Mouse (Mus musculus) forebrain, embryonic 12.5 days (tissue): ENCODE measurements around the gene Mus81. TPM values are rescaled to one million over a fixed set of nuclear protein-coding genes. Genes with fewer than 3 reads are reported as not detected.

Experiments
- ATAC-seq: fragments of 200-750 bp; cut with Nextera tagmentation; 2 replicates; pipeline ENCODE4 v1.8.0; 2017; ENCODE audit warnings: moderate TSS enrichment; ENCODE audit not compliant: low FRiP score
- H3K27ac ChIP-seq: fragments of 300-500 bp; sonication (generic); 2 replicates; pipeline ENCODE4 v1.5.1; 2016; ENCODE audit warnings: mild to moderate bottlenecking
- H3K27me3 ChIP-seq: fragments of 300-500 bp; sonication (generic); 2 replicates; pipeline ENCODE4 v1.6.1; 2016; ENCODE audit warnings: mild to moderate bottlenecking
- H3K36me3 ChIP-seq: fragments of 300-500 bp; sonication (generic); replicated peaks from 2 replicates; pipeline ENCODE4 v1.6.1; 2016; ENCODE audit warnings: mild to moderate bottlenecking
- H3K4me1 ChIP-seq: fragments of 300-500 bp; sonication (generic); 2 replicates; pipeline ENCODE4 v1.6.1; 2016
- H3K4me2 ChIP-seq: fragments of 300-500 bp; sonication (generic); 2 replicates; pipeline ENCODE4 v1.6.1; 2016; ENCODE audit warnings: mild to moderate bottlenecking, moderate library complexity
- H3K4me3 ChIP-seq: fragments of 300-500 bp; sonication (generic); replicated peaks from 2 replicates; pipeline ENCODE4 v1.5.1; 2016; ENCODE audit warnings: mild to moderate bottlenecking
- H3K9ac ChIP-seq: fragments of 300-500 bp; sonication (generic); 2 replicates; pipeline ENCODE4 v1.6.1; 2016; ENCODE audit warnings: mild to moderate bottlenecking
- H3K9me3 ChIP-seq: fragments of 300-500 bp; sonication (generic); 2 replicates; pipeline ENCODE4 v1.6.1; 2016
- WGBS: fragments of 180-500 bp; shearing (Covaris S2); methylation state at CpG from one replicate; pipeline ENCODE4 v1.1.7; 2016; 5-methylcytosine and 5-hydroxymethylcytosine counted together
- polyA plus RNA-seq: library from polyadenylated mRNA; unstranded; fragments of >200 nt; fragmentation: Nextera tagmentation; extraction: Ambion mirVana; gene quantifications from 2 replicates; pipeline ENCODE4 v1.2.1, GENCODE M21; 2016

The Mus81 gene
- polyA plus RNA-seq, 1 experiment from 2014 or later, result 40.6 TPM

DNA sequence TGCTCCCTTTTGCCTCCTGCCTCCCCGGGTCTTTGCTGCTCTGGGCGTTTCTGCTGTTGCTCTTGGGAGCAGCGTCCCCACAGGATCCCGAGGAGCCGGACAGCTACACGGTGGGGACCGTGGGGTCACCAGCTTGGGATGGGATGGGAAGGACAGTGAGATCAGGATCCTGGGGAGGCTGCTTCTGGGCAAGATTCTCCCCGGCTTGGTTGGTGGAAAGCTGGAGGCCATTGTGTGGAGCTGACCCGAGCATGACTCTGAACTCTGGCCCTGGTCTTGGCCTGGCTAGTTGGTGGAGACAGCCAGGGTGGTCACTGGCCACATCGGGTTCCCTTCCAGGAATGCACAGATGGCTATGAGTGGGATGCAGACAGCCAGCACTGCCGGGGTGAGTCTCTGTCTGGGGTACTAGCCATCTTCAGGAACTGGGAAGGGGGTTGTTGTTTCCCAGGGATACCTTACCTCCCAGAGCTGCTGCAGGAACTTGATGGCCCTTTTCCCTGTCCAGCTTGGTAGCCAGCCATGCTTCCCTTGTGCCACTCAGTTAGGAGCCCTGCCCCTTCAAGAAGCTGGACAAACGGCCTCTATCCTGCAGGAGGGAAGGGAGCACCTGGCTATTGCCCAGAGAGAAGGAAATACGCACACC lies 13.0 kb downstream of the Mus81 start:
- H3K36me3 ChIP-seq, result no peaks in the 10 kb centered on the region; the same call in 1 of the 2 replicates
- no peaks in the 10 kb centered on the region for H3K27me3 ChIP-seq
- peak overlapping the region; percentile 82 for H3K9ac ChIP-seq
- no peak for ATAC-seq
- no peaks in the 10 kb centered on the region for H3K9me3 ChIP-seq
- H3K4me2 ChIP-seq, result peak overlapping the region; percentile 97
- WGBS, result 26% methylated on average over 13 of the region's 13 CpGs
- 0 out of 2 replicates have a peak overlapping the region, but pooled peaks have one; percentile 66 for H3K27ac ChIP-seq
- peaks cover 31% of the 10 kb centered on the region for H3K4me1 ChIP-seq
- peak overlapping the region; percentile 65 for H3K4me3 ChIP-seq

- no peaks in the 10 kb centered on the region for H3K36me3 ChIP-seq
- peak overlapping the region; percentile 97 for H3K4me2 ChIP-seq
- H3K27me3 ChIP-seq, result no peaks in the 10 kb centered on the region
- H3K27ac ChIP-seq, result peak overlapping the region; percentile 66; the same call in 1 of the 2 replicates
- H3K9ac ChIP-seq, result peak overlapping the region; percentile 82
- 1% methylated on average over 59 of the region's 68 CpGs for WGBS
- peaks cover 31% of the 10 kb centered on the region for H3K4me1 ChIP-seq
- H3K9me3 ChIP-seq, result no peaks in the 10 kb centered on the region
- peak; percentile 72 for ATAC-seq
- peak overlapping the region; percentile 65 for H3K4me3 ChIP-seq
Observed at GRCm38 (mm10) chr19:5474281-5475068, 13.7 kb downstream of the Mus81 start.

- ATAC-seq, result peak; percentile 64
- Histone ChIP-seq H3K4me3 (peak within 1 kb of the TSS; percentile 65), H3K9me3 (no peaks in the 10 kb centered on the region), H3K36me3 (no peaks in the 10 kb centered on the region), H3K9ac (peak within 1 kb of the TSS; percentile 82), H3K27ac (peak within 1 kb of the TSS; percentile 66; the same call in 1 of the 2 replicates), H3K4me1 (peaks cover 31% of the 10 kb centered on the region), H3K4me2 (peak within 1 kb of the TSS; percentile 97), H3K27me3 (no peaks in the 10 kb centered on the region)
- 2% methylated on average over 22 of the region's 22 CpGs for WGBS
Observed at GRCm38 (mm10) chr19:5473720-5474119, 14.5 kb downstream of the Mus81 start, which contains the start of gene Efemp2. Efemp2 (plus strand) TSS chr19:5473954.

DNA sequence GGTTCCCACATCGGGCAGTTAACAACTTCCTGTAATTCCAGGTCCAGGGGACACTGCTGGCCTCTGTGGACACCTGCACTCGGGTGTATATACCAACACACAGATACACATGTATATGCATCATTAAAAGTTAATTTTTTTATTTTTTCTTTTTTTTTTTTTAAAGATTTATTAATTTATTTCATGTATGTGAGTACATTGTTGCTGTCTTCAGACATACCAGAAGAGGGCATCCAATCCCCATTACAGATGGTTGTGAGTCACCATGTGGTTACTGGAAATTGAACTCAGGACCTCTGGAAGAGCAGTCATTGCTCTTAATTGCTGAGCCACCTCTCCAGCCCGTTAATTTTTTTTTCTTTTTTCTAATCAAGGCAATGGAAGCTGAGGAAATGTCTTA lies 15.3 kb downstream of the Mus81 start:
- no peak overlapping the region for H3K4me3 ChIP-seq
- H3K27ac ChIP-seq, result no peak overlapping the region
- H3K27me3 ChIP-seq, result no peaks in the 10 kb centered on the region
- H3K4me2 ChIP-seq, result no peak overlapping the region
- no peaks in the 10 kb centered on the region for H3K9me3 ChIP-seq
- H3K36me3 ChIP-seq, result peaks cover 3% of the 10 kb centered on the region; the same call in 1 of the 2 replicates
- 83% methylated on average over 3 of the region's 3 CpGs for WGBS
- ATAC-seq, result no peak
- peaks cover 31% of the 10 kb centered on the region for H3K4me1 ChIP-seq
- no peak overlapping the region for H3K9ac ChIP-seq

DNA sequence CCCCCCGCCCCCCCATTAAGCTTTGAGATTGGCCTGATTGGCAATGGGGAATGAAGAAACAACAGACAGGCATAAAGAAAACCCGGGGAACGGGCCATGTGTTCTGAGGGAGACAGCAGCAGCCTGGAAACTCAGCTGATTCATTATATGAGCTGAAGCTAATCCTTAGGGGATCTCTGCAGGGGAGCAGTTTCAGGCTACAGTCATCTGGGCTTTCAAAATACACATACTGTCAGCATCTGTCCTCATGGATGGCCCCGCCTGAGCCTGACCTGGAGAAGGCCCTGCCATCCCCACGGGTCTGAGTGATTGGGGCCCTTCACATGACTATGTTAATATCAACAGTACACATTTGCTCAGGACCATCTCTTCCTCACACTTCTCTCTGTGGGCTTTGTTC lies 16.4 kb downstream of the Mus81 start:
- WGBS, result 56% methylated on average over 5 of the region's 5 CpGs
- H3K36me3 ChIP-seq, result peaks cover 13% of the 10 kb centered on the region
- peaks cover 31% of the 10 kb centered on the region for H3K4me1 ChIP-seq
- no peak overlapping the region for H3K4me2 ChIP-seq
- no peak overlapping the region for H3K9ac ChIP-seq
- H3K27ac ChIP-seq, result no peak overlapping the region
- H3K4me3 ChIP-seq, result no peak overlapping the region
- ATAC-seq, result no peak
- no peaks in the 10 kb centered on the region for H3K27me3 ChIP-seq
- no peaks in the 10 kb centered on the region for H3K9me3 ChIP-seq

GRCm38 (mm10) chr19:5468374-5468773 lies 19.8 kb downstream of the Mus81 start, which contains the start of gene Ctsw:
Ctsw (minus strand) TSS chr19:5468507.
- Histone ChIP-seq H3K36me3 (peaks cover 37% of the 10 kb centered on the region), H3K9me3 (no peaks in the 10 kb centered on the region), H3K4me3 (no peak within 1 kb of the TSS), H3K27ac (no peak within 1 kb of the TSS), H3K9ac (no peak within 1 kb of the TSS), H3K27me3 (no peaks in the 10 kb centered on the region), H3K4me2 (no peak within 1 kb of the TSS), H3K4me1 (peaks cover 21% of the 10 kb centered on the region)
- ATAC-seq, result no peak
- WGBS, result 60% methylated on average over 5 of the region's 5 CpGs

GRCm38 (mm10) chr19:5466916-5467500 lies 21.2 kb downstream of the Mus81 start:
- no peak overlapping the region for H3K27ac ChIP-seq
- H3K4me2 ChIP-seq, result no peak overlapping the region
- peaks cover 49% of the 10 kb centered on the region for H3K36me3 ChIP-seq
- no peaks in the 10 kb centered on the region for H3K9me3 ChIP-seq
- no peak overlapping the region for H3K9ac ChIP-seq
- no peak overlapping the region for H3K4me3 ChIP-seq
- H3K4me1 ChIP-seq, result peaks cover 21% of the 10 kb centered on the region
- ATAC-seq, result no peak
- H3K27me3 ChIP-seq, result no peaks in the 10 kb centered on the region
- 91% methylated on average over 6 of the region's 6 CpGs for WGBS

- H3K27ac ChIP-seq, result no peak overlapping the region
- 0 out of 2 replicates have a peak overlapping the region, but pooled peaks have one; percentile 40 for H3K4me2 ChIP-seq
- no peaks in the 10 kb centered on the region for H3K27me3 ChIP-seq
- peaks cover 52% of the 10 kb centered on the region for H3K36me3 ChIP-seq
- peaks cover 30% of the 10 kb centered on the region for H3K4me1 ChIP-seq
- no peak overlapping the region for H3K9ac ChIP-seq
- H3K9me3 ChIP-seq, result no peaks in the 10 kb centered on the region
- H3K4me3 ChIP-seq, result no peak overlapping the region
- no peak for ATAC-seq
- WGBS, result 94% methylated on average over 8 of the region's 8 CpGs
Observed at GRCm38 (mm10) chr19:5465037-5465436, 23.2 kb downstream of the Mus81 start.

DNA sequence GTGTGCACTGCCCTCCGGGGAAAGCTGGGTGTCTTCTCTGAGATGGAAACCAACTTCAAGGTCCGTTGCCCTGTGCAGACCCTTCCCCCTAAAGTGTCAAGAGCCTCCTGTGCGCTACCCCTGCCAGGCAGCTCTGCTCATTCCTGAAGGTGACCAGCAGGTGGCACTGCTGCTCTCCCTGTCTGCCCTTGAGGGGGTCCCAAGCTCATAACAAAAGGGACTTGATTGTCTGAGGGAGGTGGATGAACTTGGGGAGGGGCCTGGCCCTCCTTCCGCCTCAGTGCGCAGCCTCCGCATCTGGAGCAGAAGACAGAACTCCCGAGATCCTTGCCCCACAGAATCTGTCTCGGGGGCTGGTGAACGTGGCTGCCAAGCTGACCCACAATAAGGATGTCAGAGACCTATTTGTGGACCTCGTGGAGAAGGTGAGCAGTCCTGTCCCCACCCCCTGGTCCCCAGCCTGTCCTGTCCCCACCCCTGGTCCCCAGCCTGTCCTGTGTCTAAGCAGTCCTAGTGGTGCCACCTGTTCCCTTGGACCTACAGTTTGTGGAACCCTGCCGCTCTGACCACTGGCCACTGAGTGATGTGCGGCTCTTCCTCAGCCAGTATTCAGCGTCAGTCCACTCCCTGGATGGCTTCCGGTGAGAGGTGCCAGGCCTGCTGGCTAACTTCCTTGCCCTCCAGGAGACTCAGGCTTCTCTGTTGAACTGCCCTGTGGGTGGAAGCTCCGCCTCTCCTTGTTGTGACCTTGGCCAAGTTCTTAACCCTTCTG lies 24.2 kb downstream of the Mus81 start:
- 44% methylated on average over 15 of the region's 15 CpGs for WGBS
- peak; percentile 59 for ATAC-seq
- H3K36me3 ChIP-seq, result peaks cover 52% of the 10 kb centered on the region

DNA sequence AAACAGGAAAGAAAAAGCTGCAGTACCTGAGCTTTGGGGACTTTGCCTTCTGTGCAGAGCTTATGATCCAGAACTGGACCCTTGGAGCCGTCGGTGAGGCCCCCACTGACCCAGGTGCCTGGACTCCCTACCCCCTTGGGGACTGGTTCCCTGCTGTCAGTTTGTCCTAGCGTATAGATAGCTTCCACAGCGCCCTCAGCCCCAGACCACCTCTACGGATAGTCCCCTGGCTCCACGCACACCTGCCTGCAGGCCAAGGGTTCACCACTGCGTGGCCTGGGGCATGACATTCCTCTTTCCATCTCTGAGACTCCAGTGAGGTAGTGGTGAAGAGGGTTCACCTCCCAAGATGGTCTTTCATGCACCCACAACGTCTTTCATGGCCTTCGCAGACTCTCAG lies 25.0 kb downstream of the Mus81 start:
- Histone ChIP-seq H3K36me3 (peaks cover 52% of the 10 kb centered on the region), H3K4me3 (no peak overlapping the region), H3K27me3 (peaks cover 12% of the 10 kb centered on the region), H3K27ac (no peak overlapping the region), H3K9me3 (no peaks in the 10 kb centered on the region), H3K4me1 (peaks cover 33% of the 10 kb centered on the region), H3K4me2 (no peak overlapping the region), H3K9ac (no peak overlapping the region)
- ATAC-seq, result no peak
- 91% methylated on average over 9 of the region's 9 CpGs for WGBS

More for the DNA sequence above, 24.2 kb downstream of the Mus81 start:
- Histone ChIP-seq H3K27me3 (peaks cover 5% of the 10 kb centered on the region), H3K9me3 (no peaks in the 10 kb centered on the region), H3K4me1 (peaks cover 33% of the 10 kb centered on the region), H3K4me3 (peak overlapping the region; percentile 28), H3K27ac (peak overlapping the region; percentile 5), H3K4me2 (peak overlapping the region; percentile 40), H3K9ac (peak overlapping the region; percentile 36)

DNA sequence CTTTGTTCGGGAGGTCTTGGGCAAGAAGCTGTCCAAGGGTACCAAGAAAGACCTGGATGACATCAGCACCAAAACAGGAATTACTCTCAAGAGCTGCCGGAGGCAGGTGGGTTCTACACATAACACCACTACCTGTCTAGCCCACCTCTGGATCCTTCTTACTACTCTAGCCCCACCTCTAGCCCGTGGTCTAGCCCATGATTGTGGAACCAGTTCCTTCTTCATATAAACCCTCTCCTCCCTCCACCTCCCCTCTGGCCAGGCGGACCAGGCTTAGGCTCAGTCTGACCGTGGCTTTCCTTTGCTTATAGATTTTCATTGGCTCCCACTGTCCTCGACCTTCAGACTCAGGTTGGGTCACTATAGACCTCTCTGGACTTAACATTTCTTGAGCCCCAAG lies 26.8 kb downstream of the Mus81 start:
- ATAC-seq, result no peak
- H3K9ac ChIP-seq, result 0 out of 2 replicates have a peak overlapping the region, but pooled peaks have one; percentile 79
- WGBS, result 89% methylated on average over 6 of the region's 6 CpGs

More for the DNA sequence above, 26.8 kb downstream of the Mus81 start:
- no peak overlapping the region for H3K27ac ChIP-seq
- peaks cover 14% of the 10 kb centered on the region for H3K27me3 ChIP-seq
- peaks cover 35% of the 10 kb centered on the region for H3K36me3 ChIP-seq
- peaks cover 46% of the 10 kb centered on the region for H3K4me1 ChIP-seq
- peak overlapping the region; percentile 75 for H3K4me3 ChIP-seq
- no peaks in the 10 kb centered on the region for H3K9me3 ChIP-seq
- peak overlapping the region; percentile 90 for H3K4me2 ChIP-seq
